Mouse (Mus musculus) CH12.LX (cell line): ENCODE results near the gene 4930480E11Rik. TPM values are rescaled to one million over a fixed set of nuclear protein-coding genes. Genes with fewer than 3 reads are reported as not detected.
"Not testable (repeated sequence)": the region's sequence is repeated elsewhere in the genome, so short reads cannot be mapped to it uniquely, and the experiment has no call there.

Experiments
- DNase-seq: peaks from one replicate; pipeline ENCODE4 v3.0.0-alpha.2; 2013; ENCODE audit errors: extremely low read depth
- H3K27ac ChIP-seq: 2 replicates; pipeline ENCODE4 v1.5.1; 2012; ENCODE audit warnings: low read depth, mild to moderate bottlenecking, control low read depth, moderate library complexity; ENCODE audit not compliant: insufficient read depth
- H3K27me3 ChIP-seq: replicated peaks from 2 replicates; pipeline ENCODE3; 2012; ENCODE audit warnings: inconsistent platforms
- H3K36me3 ChIP-seq, 2 experiments: replicated peaks in 1 of 2; 2 replicates each; pipeline versions ENCODE3 to v1.6.1; 2012; ENCODE audit warnings: inconsistent platforms in 1 of 2, low read length in 1 of 2, mild to moderate bottlenecking in 1 of 2, mixed read lengths in 1 of 2, moderate library complexity in 1 of 2; ENCODE audit not compliant: control insufficient read depth in 1 of 2, insufficient read depth in 1 of 2
- H3K4me1 ChIP-seq, 2 experiments: 2 replicates each; pipeline ENCODE4 v1.6.1; 2012; ENCODE audit warnings: inconsistent platforms in 1 of 2, moderate library complexity in 1 of 2; ENCODE audit not compliant: insufficient read depth in 2 of 2, control insufficient read depth in 1 of 2
- H3K4me2 ChIP-seq: 2 replicates; pipeline ENCODE4 v1.6.1; 2012; ENCODE audit warnings: low read depth, mild to moderate bottlenecking, control low read depth; ENCODE audit not compliant: poor library complexity, insufficient read depth, severe bottlenecking
- H3K4me3 ChIP-seq, 3 experiments: fragments of 150-350 bp in 1 of 3; sonication (generic) in 1 of 3; replicated peaks in 1 of 3; 2 replicates each; pipeline versions ENCODE3 to v1.5.1; 2011 to 2012; ENCODE audit warnings: low read depth in 2 of 3, low read length in 2 of 3, mild to moderate bottlenecking in 2 of 3, moderate library complexity in 2 of 3, control low read depth in 1 of 3, improper control_type of control experiment in 1 of 3, inconsistent platforms in 1 of 3, mixed read lengths in 1 of 3; ENCODE audit not compliant: poor library complexity in 1 of 3
- H3K79me2 ChIP-seq: replicated peaks from 2 replicates; pipeline ENCODE4 v1.6.1; 2012; ENCODE audit warnings: mild to moderate bottlenecking, moderate library complexity; ENCODE audit not compliant: control insufficient read depth, poor library complexity, insufficient read depth, severe bottlenecking; ENCODE audit errors: extremely low read depth
- H3K9ac ChIP-seq: 2 replicates; pipeline ENCODE4 v1.6.1; 2012; ENCODE audit warnings: low read depth, mild to moderate bottlenecking, control low read depth, moderate library complexity; ENCODE audit not compliant: insufficient read depth
- H3K9me3 ChIP-seq: replicated peaks from 2 replicates; pipeline ENCODE3; 2012; ENCODE audit warnings: low read length, inconsistent platforms, mixed read lengths
- BHLHE40 ChIP-seq: IDR thresholded peaks from 2 replicates; pipeline ENCODE4 v1.6.1; 2011; ENCODE audit warnings: mild to moderate bottlenecking, low read depth, low read length, improper control_type of control experiment
- E2F4 ChIP-seq: IDR thresholded peaks from 2 replicates; pipeline ENCODE4 v1.6.1; 2011; ENCODE audit warnings: low read depth, low read length, improper control_type of control experiment; ENCODE audit not compliant: insufficient replicate concordance
- GABPA ChIP-seq: IDR thresholded peaks from 2 replicates; pipeline ENCODE4 v1.6.1; 2012; ENCODE audit warnings: low read depth, low read length, improper control_type of control experiment, inconsistent platforms; ENCODE audit not compliant: insufficient replicate concordance
- HCFC1 ChIP-seq: IDR thresholded peaks from 2 replicates; pipeline ENCODE4 v1.6.1; 2012; ENCODE audit warnings: low read depth, mild to moderate bottlenecking, inconsistent platforms, low read length, improper control_type of control experiment
- IRF4 ChIP-seq: IDR thresholded peaks from 2 replicates; pipeline ENCODE4 v1.6.1; 2014; ENCODE audit warnings: low read depth, mild to moderate bottlenecking, inconsistent platforms, low read length, improper control_type of control experiment
- JUN ChIP-seq: IDR thresholded peaks from 2 replicates; pipeline ENCODE4 v1.6.1; 2011; ENCODE audit warnings: low read depth, mild to moderate bottlenecking, low read length, improper control_type of control experiment, moderate library complexity; ENCODE audit not compliant: insufficient read depth
- KAT2A ChIP-seq: IDR thresholded peaks from 2 replicates; pipeline ENCODE4 v1.6.1; 2012; ENCODE audit warnings: low read length, improper control_type of control experiment, inconsistent platforms; ENCODE audit not compliant: insufficient replicate concordance
- MAFK ChIP-seq: IDR thresholded peaks from 2 replicates; pipeline ENCODE4 v1.6.1; 2011; ENCODE audit warnings: low read length, improper control_type of control experiment; ENCODE audit not compliant: insufficient replicate concordance
- MAZ ChIP-seq: IDR thresholded peaks from 2 replicates; pipeline ENCODE4 v1.6.1; 2012; ENCODE audit warnings: low read depth, mild to moderate bottlenecking, inconsistent platforms, low read length, improper control_type of control experiment, moderate library complexity
- MEF2A ChIP-seq: IDR thresholded peaks from 2 replicates; pipeline ENCODE4 v1.6.1; 2014; ENCODE audit warnings: low read depth, mild to moderate bottlenecking, inconsistent platforms, low read length, improper control_type of control experiment, borderline replicate concordance
- MXI1 ChIP-seq: IDR thresholded peaks from 2 replicates; pipeline ENCODE4 v1.6.1; 2011; ENCODE audit warnings: mild to moderate bottlenecking, low read depth, low read length, improper control_type of control experiment
- MYC ChIP-seq: IDR thresholded peaks from 2 replicates; pipeline ENCODE4 v1.6.1; 2011; ENCODE audit warnings: low read depth, mild to moderate bottlenecking, improper control_type of control experiment, low read length
- NRF1 ChIP-seq: IDR thresholded peaks from 2 replicates; pipeline ENCODE4 v1.6.1; 2014; ENCODE audit warnings: low read depth, mild to moderate bottlenecking, inconsistent platforms, low read length, improper control_type of control experiment, moderate library complexity
- RAD21 ChIP-seq: IDR thresholded peaks from 2 replicates; pipeline ENCODE4 v1.6.1; 2011; ENCODE audit warnings: low read depth, mild to moderate bottlenecking, low read length, improper control_type of control experiment, moderate library complexity
- TBP ChIP-seq: conservative IDR thresholded peaks from 2 replicates; pipeline ENCODE4 v1.6.1; 2011; ENCODE audit warnings: low read depth, low read length, improper control_type of control experiment
- TCF12 ChIP-seq: IDR thresholded peaks from 2 replicates; pipeline ENCODE4 v1.6.1; 2014; ENCODE audit warnings: low read depth, mild to moderate bottlenecking, inconsistent platforms, low read length, improper control_type of control experiment
- ZC3H11A ChIP-seq: IDR thresholded peaks from 2 replicates; pipeline ENCODE4 v1.6.1; 2012; ENCODE audit warnings: low read depth, mild to moderate bottlenecking, inconsistent platforms, low read length, improper control_type of control experiment
- ZKSCAN1 ChIP-seq: IDR thresholded peaks from 2 replicates; pipeline ENCODE4 v1.6.1; 2012; ENCODE audit warnings: low read depth, inconsistent platforms, low read length, improper control_type of control experiment, borderline replicate concordance
- dilution Hi-C: fragments of 300-500 bp; cut with MboI; formaldehyde crosslinking; loops from 2 replicates; pipeline ENCODE4 v1.14.3; 2020; ENCODE audit warnings: low sequenced_read_pairs; ENCODE audit not compliant: extremely low pct_unique_long_range_greater_than_20kb, extremely low pct_ligation_motif_present
- in situ Hi-C: fragments of 300-500 bp; cut with MboI; formaldehyde crosslinking; loops from 3 replicates; pipeline ENCODE4 v1.14.3; 2019; ENCODE audit warnings: low sequenced_read_pairs, low pct_ligation_motif_present, low pct_unique_long_range_greater_than_20kb, mixed read lengths
- polyA plus RNA-seq: library from polyadenylated mRNA; unstranded; fragments of >175 nt; gene quantifications from 2 replicates; pipeline ENCODE4 v1.2.1, GENCODE M21; 2012; ENCODE audit warnings: low read depth; ENCODE audit not compliant: insufficient read length
- total RNA-seq, 2 experiments: library from RNA; depleted of rRNA; stranded (reverse); fragments of 300-350 nt in 1 of 2; fragments of >200 nt in 1 of 2; gene quantifications; 2 replicates each; pipeline ENCODE4 v1.2.3; 2012 to 2014

The 4930480E11Rik gene
- total RNA-seq (2012; rRNA removed) (not detected in 2 replicates), total RNA-seq (2014; rRNA removed) (not detected in 2 replicates), polyA plus RNA-seq (not detected in 2 replicates)

DNA sequence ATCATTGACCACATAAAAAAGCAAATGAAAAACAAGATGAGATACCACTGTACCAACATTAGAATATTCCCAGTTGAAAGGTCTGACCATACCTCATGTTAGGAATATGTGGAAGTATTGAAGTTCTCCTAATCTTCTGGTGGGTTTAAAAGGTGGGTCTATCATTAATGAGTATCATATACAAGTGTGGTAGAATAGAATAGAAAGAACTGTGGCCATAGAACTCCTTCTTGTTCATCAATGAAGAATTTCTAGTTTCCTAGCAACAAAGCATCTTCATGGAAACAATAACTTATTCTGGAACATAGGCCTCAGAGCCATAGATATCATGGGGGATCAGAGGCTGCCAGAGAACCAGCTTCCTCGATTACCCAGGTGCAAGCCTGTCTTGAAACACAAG is at the start of gene 4930480E11Rik:
4930480E11Rik (plus strand) TSS at position 301 of the 400 bp plus-strand sequence.
- in situ Hi-C loops (no loop called here), dilution Hi-C loops (no loop called here)
- Histone ChIP-seq H3K4me2 (no peak within 1 kb of the TSS), H3K4me3 (no peak within 1 kb of the TSS), H3K79me2 (no peaks in the 10 kb centered on the region), H3K9ac (no peak within 1 kb of the TSS), H3K27me3 (no peaks in the 10 kb centered on the region), H3K27ac (no peak within 1 kb of the TSS), H3K4me1 (no peaks in the 10 kb centered on the region), H3K9me3 (peaks cover 8% of the 10 kb centered on the region), H3K36me3 (no peaks in the 10 kb centered on the region)
- TF ChIP-seq ZKSCAN1 = no peak
- TF ChIP-seq MAFK = no peak
- no peak for TF ChIP-seq GABPA
- no peak for TF ChIP-seq TBP
- no peak for TF ChIP-seq IRF4
- TF ChIP-seq BHLHE40 = no peak
- TF ChIP-seq KAT2A = no peak
- no peak for TF ChIP-seq MXI1
- TF ChIP-seq RAD21 = no peak
- no peak for TF ChIP-seq MAZ
- TF ChIP-seq NRF1 = no peak
- no peak for TF ChIP-seq MEF2A
- no peak for TF ChIP-seq MYC
- TF ChIP-seq HCFC1 = no peak
- no peak for TF ChIP-seq TCF12
- TF ChIP-seq E2F4 = no peak
- no peak for TF ChIP-seq JUN
- TF ChIP-seq ZC3H11A = no peak
- DNase-seq = no peak

DNA sequence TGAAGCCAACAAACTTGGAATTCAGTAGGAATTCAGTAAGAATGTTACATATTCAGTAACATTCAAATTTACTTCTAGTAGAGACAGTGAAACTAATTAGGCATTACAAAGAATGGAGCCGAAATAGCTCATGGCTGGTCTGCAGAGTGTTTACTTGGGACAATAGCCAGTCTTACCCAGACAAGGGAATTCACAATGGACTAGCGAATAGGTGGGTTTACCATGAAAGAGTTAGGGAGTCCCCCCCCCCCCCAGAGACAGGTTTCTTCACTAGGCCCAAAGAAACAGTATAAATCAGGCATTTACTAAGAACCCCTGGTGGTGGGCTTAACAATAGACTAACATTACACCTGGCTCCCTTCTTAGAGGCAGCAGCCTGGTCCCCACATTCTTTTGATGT is 33.9 kb downstream of the 4930480E11Rik start:
- DNase-seq, H3K4me1 ChIP-seq, dilution Hi-C loops, H3K79me2 ChIP-seq, H3K27me3 ChIP-seq, in situ Hi-C loops, H3K4me2 ChIP-seq, H3K9me3 ChIP-seq, H3K4me3 ChIP-seq, H3K36me3 ChIP-seq, H3K9ac ChIP-seq, H3K27ac ChIP-seq: not testable (repeated sequence)

Other genes starting within 250 kb of the 4930480E11Rik start
- not detected in 2 replicates for gene Gm5938, start 244.2 kb upstream of the 4930480E11Rik start, total RNA-seq (2012; rRNA removed)
- gene Gm5938, start 244.2 kb upstream of the 4930480E11Rik start, total RNA-seq (2014; rRNA removed) = not detected in 2 replicates
- not detected in 2 replicates for gene Gm5938, start 244.2 kb upstream of the 4930480E11Rik start, polyA plus RNA-seq
- gene Obp1b, start 182.9 kb upstream of the 4930480E11Rik start, total RNA-seq (2012; rRNA removed) = not detected in 2 replicates
- gene Obp1b, start 182.9 kb upstream of the 4930480E11Rik start, total RNA-seq (2014; rRNA removed) = not detected in 2 replicates
- not detected in 2 replicates for gene Obp1b, start 182.9 kb upstream of the 4930480E11Rik start, polyA plus RNA-seq
- gene Gm14743, start 123.7 kb upstream of the 4930480E11Rik start, total RNA-seq (2012; rRNA removed) = not detected in 2 replicates
- gene Gm14743, start 123.7 kb upstream of the 4930480E11Rik start, total RNA-seq (2014; rRNA removed) = not detected in 2 replicates
- gene Gm14743, start 123.7 kb upstream of the 4930480E11Rik start, polyA plus RNA-seq = not detected in 2 replicates
- not detected in 2 replicates for gene Prrg1, start 214.3 kb downstream of the 4930480E11Rik start, total RNA-seq (2012; rRNA removed)
- gene Prrg1, start 214.3 kb downstream of the 4930480E11Rik start, total RNA-seq (2014; rRNA removed) = not detected in 2 replicates
- gene Prrg1, start 214.3 kb downstream of the 4930480E11Rik start, polyA plus RNA-seq = not detected in 2 replicates